Mouse (Mus musculus): ENCODE results near the gene Ptf1a. TPM values are rescaled to one million over a fixed set of nuclear protein-coding genes. Genes with fewer than 3 reads are reported as not detected.

Gene Ptf1a
- 5.1 and 8.5 TPM in 2 replicates for total RNA-seq (2014; rRNA removed)
- 1.8 and 1.9 TPM in 2 replicates for polyA plus RNA-seq (2015; fragmentation: Nextera tagmentation; extraction: Ambion mirVana)

- H3K4me1 ChIP-seq (ENCODE audit: insufficient read depth, low read length) = no peaks in the 10 kb centered on the region
- no peak for TF ChIP-seq CTCF (IDR thresholded peaks at IDR 0.05; ENCODE audit: low read depth)
- peaks cover 78% of the 10 kb centered on the region for H3K27me3 ChIP-seq (ENCODE audit: insufficient read depth, low read length)
- no peak within 1 kb of the TSS for H3K9ac ChIP-seq (replicated peaks; ENCODE audit: low read length)
- WGBS = under 1% methylated on average over 53 of the region's 53 CpGs
- H3K4me2 ChIP-seq (ENCODE audit: low read depth, low read length) = peak within 1 kb of the TSS; percentile 51
- H3K4me3 ChIP-seq (ENCODE audit: low read length) = peak within 1 kb of the TSS; percentile 35
- ATAC-seq (peak; percentile 55), DNase-seq (ENCODE audit: low spot score) (peak; percentile 51)
- no peaks in the 10 kb centered on the region for H3K36me3 ChIP-seq (ENCODE audit: insufficient read depth, low read length)
- H3K27ac ChIP-seq = no peak within 1 kb of the TSS
- no peaks in the 10 kb centered on the region for H3K9me3 ChIP-seq (ENCODE audit: low read length)
Measured at GRCm38 (mm10) chr2:19444931-19445831, at the start of gene Ptf1a. Ptf1a (plus strand) TSS chr2:19445663.

- ATAC-seq = 0 out of 2 replicates have a peak, but pooled peaks have one; percentile 27
- Histone ChIP-seq H3K27ac (no peak overlapping the region), H3K4me2 (ENCODE audit: low read depth, low read length) (no peak overlapping the region), H3K9me3 (ENCODE audit: low read length) (no peaks in the 10 kb centered on the region), H3K27me3 (ENCODE audit: insufficient read depth, low read length) (no peaks in the 10 kb centered on the region), H3K36me3 (ENCODE audit: insufficient read depth, low read length) (no peaks in the 10 kb centered on the region), H3K4me3 (ENCODE audit: low read length) (no peak overlapping the region), H3K4me1 (ENCODE audit: insufficient read depth, low read length) (no peaks in the 10 kb centered on the region), H3K9ac (replicated peaks; ENCODE audit: low read length) (no peak overlapping the region)
- DNase-seq (ENCODE audit: low spot score) = no peak
- WGBS = 66% methylated on average over 5 of the region's 5 CpGs
- TF ChIP-seq CTCF (IDR thresholded peaks at IDR 0.05; ENCODE audit: low read depth) = no peak
Measured at GRCm38 (mm10) chr2:19405409-19405808, 40.1 kb upstream of the Ptf1a start.

GRCm38 (mm10) chr2:19406531-19406930 is 38.9 kb upstream of the Ptf1a start:
- 63% methylated on average over 3 of the region's 3 CpGs for WGBS
- ATAC-seq = no peak

GRCm38 (mm10) chr2:19414222-19414965 is 31.1 kb upstream of the Ptf1a start:
- Histone ChIP-seq H3K4me2 (ENCODE audit: low read depth, low read length) (peak overlapping the region; percentile 67), H3K9me3 (ENCODE audit: low read length) (no peaks in the 10 kb centered on the region), H3K27ac (no peak overlapping the region), H3K4me1 (ENCODE audit: insufficient read depth, low read length) (no peaks in the 10 kb centered on the region), H3K36me3 (ENCODE audit: insufficient read depth, low read length) (no peaks in the 10 kb centered on the region), H3K4me3 (ENCODE audit: low read length) (peak overlapping the region; percentile 32), H3K9ac (replicated peaks; ENCODE audit: low read length) (peak overlapping the region; percentile 35), H3K27me3 (ENCODE audit: insufficient read depth, low read length) (no peaks in the 10 kb centered on the region)
- ATAC-seq (peak; percentile 79), DNase-seq (ENCODE audit: low spot score) (peak; percentile 79)
- WGBS = 20% methylated on average over 19 of the region's 19 CpGs
- TF ChIP-seq CTCF (IDR thresholded peaks at IDR 0.05; ENCODE audit: low read depth) = peak; percentile 89

More at GRCm38 (mm10) chr2:19406531-19406930, 38.9 kb upstream of the Ptf1a start:
- no peaks in the 10 kb centered on the region for H3K4me1 ChIP-seq (ENCODE audit: insufficient read depth, low read length)
- H3K36me3 ChIP-seq (ENCODE audit: insufficient read depth, low read length) = no peaks in the 10 kb centered on the region
- no peak overlapping the region for H3K27ac ChIP-seq
- H3K4me2 ChIP-seq (ENCODE audit: low read depth, low read length) = no peak overlapping the region
- no peaks in the 10 kb centered on the region for H3K9me3 ChIP-seq (ENCODE audit: low read length)
- TF ChIP-seq CTCF (IDR thresholded peaks at IDR 0.05; ENCODE audit: low read depth) = no peak
- no peak overlapping the region for H3K4me3 ChIP-seq (ENCODE audit: low read length)
- H3K9ac ChIP-seq (replicated peaks; ENCODE audit: low read length) = no peak overlapping the region
- H3K27me3 ChIP-seq (ENCODE audit: insufficient read depth, low read length) = no peaks in the 10 kb centered on the region
- no peak for DNase-seq (ENCODE audit: low spot score)

GRCm38 (mm10) chr2:19415063-19415521 is 30.4 kb upstream of the Ptf1a start:
- under 1% methylated on average over 6 of the region's 6 CpGs for WGBS
- peak overlapping the region; percentile 67 for H3K4me2 ChIP-seq (ENCODE audit: low read depth, low read length)
- H3K4me1 ChIP-seq (ENCODE audit: insufficient read depth, low read length) = no peaks in the 10 kb centered on the region
- peak overlapping the region; percentile 35 for H3K9ac ChIP-seq (replicated peaks; ENCODE audit: low read length)
- ATAC-seq (peak; percentile 67), DNase-seq (ENCODE audit: low spot score) (peak; percentile 92)
- H3K9me3 ChIP-seq (ENCODE audit: low read length) = no peaks in the 10 kb centered on the region
- no peak overlapping the region for H3K27ac ChIP-seq
- no peaks in the 10 kb centered on the region for H3K27me3 ChIP-seq (ENCODE audit: insufficient read depth, low read length)
- no peaks in the 10 kb centered on the region for H3K36me3 ChIP-seq (ENCODE audit: insufficient read depth, low read length)
- peak overlapping the region; percentile 32 for H3K4me3 ChIP-seq (ENCODE audit: low read length)
- peak; percentile 76 for TF ChIP-seq CTCF (IDR thresholded peaks at IDR 0.05; ENCODE audit: low read depth)

- Histone ChIP-seq H3K27ac (no peak overlapping the region), H3K27me3 (ENCODE audit: insufficient read depth, low read length) (no peaks in the 10 kb centered on the region), H3K9me3 (ENCODE audit: low read length) (no peaks in the 10 kb centered on the region), H3K4me1 (ENCODE audit: insufficient read depth, low read length) (no peaks in the 10 kb centered on the region), H3K36me3 (ENCODE audit: insufficient read depth, low read length) (no peaks in the 10 kb centered on the region), H3K4me3 (ENCODE audit: low read length) (no peak overlapping the region), H3K4me2 (ENCODE audit: low read depth, low read length) (no peak overlapping the region), H3K9ac (replicated peaks; ENCODE audit: low read length) (no peak overlapping the region)
- no peak for TF ChIP-seq CTCF (IDR thresholded peaks at IDR 0.05; ENCODE audit: low read depth)
- 71% methylated on average over 6 of the region's 6 CpGs for WGBS
- ATAC-seq = no peak
- DNase-seq (ENCODE audit: low spot score) = no peak
Measured at GRCm38 (mm10) chr2:19416066-19416465, 29.4 kb upstream of the Ptf1a start.
